Mouse (Mus musculus): Measurements from ENCODE around the gene Tmem176a.

DNA sequence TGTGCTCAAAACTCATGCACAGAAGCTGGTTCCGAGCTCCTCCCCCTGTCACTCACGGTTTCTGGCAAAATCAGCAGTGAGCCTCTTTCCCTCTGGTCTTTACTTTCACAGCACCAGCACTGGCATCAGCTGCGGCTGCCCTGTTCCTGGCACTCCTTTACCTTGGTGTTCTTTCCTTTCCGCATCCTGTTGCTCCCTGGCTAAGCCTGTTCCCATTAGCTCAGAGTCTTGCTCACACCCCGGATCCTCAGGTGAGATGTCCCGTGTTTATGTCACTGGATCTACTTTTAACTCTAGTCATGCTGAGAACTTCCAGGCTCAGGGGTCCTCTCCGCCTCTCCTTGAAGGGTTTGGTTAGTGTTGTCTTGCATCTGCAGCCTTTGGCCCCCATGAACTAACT lies 3.2 kb upstream of the Tmem176a start:
- TF ChIP-seq CTCF (IDR thresholded peaks at IDR 0.05; ENCODE audit: low read depth) = no peak
- no peak for TF ChIP-seq EP300 (optimal IDR thresholded peaks at IDR 0.05)
